Mouse (Mus musculus) granulocyte monocyte progenitor cell, adult 5-6 weeks (primary cell): ENCODE data around the gene Zfp266. TPM values are rescaled to one million over a fixed set of nuclear protein-coding genes. Genes with fewer than 3 reads are reported as not detected.
"Not testable (repeated sequence)": the region's sequence is repeated elsewhere in the genome, so short reads cannot be mapped to it uniquely, and the experiment has no call there.

Experiments
- ATAC-seq: replicated peaks from 2 replicates; pipeline ENCODE4 v1.8.0; 2016; ENCODE audit warnings: mild to moderate bottlenecking, moderate TSS enrichment, inconsistent platforms; ENCODE audit not compliant: poor library complexity, severe bottlenecking
- total RNA-seq, 2 experiments: library from RNA; stranded (forward) in 1 of 2; stranded (reverse) in 1 of 2; fragments of 200-712, 200-1000 nt in 1 of 2; fragments of >200 nt in 1 of 2; fragmentation: Nextera tagmentation in 1 of 2; gene quantifications; 2 replicates each; pipeline ENCODE4 v1.2.3; 2014 to 2017

The Zfp266 gene
- total RNA-seq (2014; fragmentation: Nextera tagmentation) (40.0 and 43.5 TPM in 2 replicates), total RNA-seq (2017) (33.1 and 38.8 TPM in 2 replicates)

GRCm38 (mm10) chr9:20521306-20521957, at the start of gene Zfp266:
TSS of gene Zfp266 (minus strand) at chr9:20521417.
- peak; percentile 94 for ATAC-seq

GRCm38 (mm10) chr9:20565326-20566030, 44.3 kb upstream of the Zfp266 start:
- not testable (repeated sequence) for ATAC-seq

GRCm38 (mm10) chr9:20562177-20562576, 41.0 kb upstream of the Zfp266 start:
- no peak for ATAC-seq

GRCm38 (mm10) chr9:20552698-20553097, 31.5 kb upstream of the Zfp266 start:
- ATAC-seq: no peak

GRCm38 (mm10) chr9:20551781-20552275, 30.6 kb upstream of the Zfp266 start:
- no peak for ATAC-seq

- ATAC-seq: peak; percentile 49
Observed at GRCm38 (mm10) chr9:20545151-20545550, 23.9 kb upstream of the Zfp266 start.

- ATAC-seq: peak; percentile 92
Observed at GRCm38 (mm10) chr9:20544070-20544821, 23.0 kb upstream of the Zfp266 start.

- no peak for ATAC-seq
Observed at GRCm38 (mm10) chr9:20543496-20543895, 22.3 kb upstream of the Zfp266 start.

GRCm38 (mm10) chr9:20536598-20536997, 15.4 kb upstream of the Zfp266 start:
- ATAC-seq: no peak

GRCm38 (mm10) chr9:20534326-20534926, 13.2 kb upstream of the Zfp266 start:
- no peak for ATAC-seq

GRCm38 (mm10) chr9:20520531-20521210, 546 bp downstream of the Zfp266 start:
- no peak for ATAC-seq

GRCm38 (mm10) chr9:20519949-20520348, 1.3 kb downstream of the Zfp266 start:
- no peak for ATAC-seq

- ATAC-seq: no peak
Observed at GRCm38 (mm10) chr9:20518708-20519107, 2.5 kb downstream of the Zfp266 start.

GRCm38 (mm10) chr9:20517727-20518126, 3.5 kb downstream of the Zfp266 start:
- no peak for ATAC-seq

GRCm38 (mm10) chr9:20514016-20514415, 7.2 kb downstream of the Zfp266 start:
- no peak for ATAC-seq

GRCm38 (mm10) chr9:20512714-20513113, 8.5 kb downstream of the Zfp266 start:
- no peak for ATAC-seq

- no peak for ATAC-seq
Observed at GRCm38 (mm10) chr9:20511645-20512044, 9.6 kb downstream of the Zfp266 start.

- no peak for ATAC-seq
Observed at GRCm38 (mm10) chr9:20510346-20510745, 10.9 kb downstream of the Zfp266 start.

GRCm38 (mm10) chr9:20509676-20510075, 11.5 kb downstream of the Zfp266 start:
- no peak for ATAC-seq

- ATAC-seq: no peak
Observed at GRCm38 (mm10) chr9:20504801-20505200, 16.4 kb downstream of the Zfp266 start.
